Mouse (Mus musculus) limb, embryonic 14.5 days (tissue): ENCODE data around the gene Prkcb. TPM values are rescaled to one million over a fixed set of nuclear protein-coding genes. Genes with fewer than 3 reads are reported as not detected.
A peak's percentile ranks its signal among the peaks of the same experiment; 100 is the strongest.

ENCODE experiments used
- ATAC-seq: fragments of 200-750 bp; cut with Nextera tagmentation; 2 replicates; pipeline ENCODE4 v1.8.0; 2017; ENCODE audit warnings: low read depth, moderate number of reproducible peaks, moderate TSS enrichment; ENCODE audit not compliant: low FRiP score
- DNase-seq: peaks from one replicate; pipeline ENCODE4 v3.0.0-alpha.2; 2015; ENCODE audit warnings: low spot score
- H3K27ac ChIP-seq: fragments of 300-500 bp; sonication (generic); replicated peaks from 2 replicates; pipeline ENCODE4 v1.5.1; 2014; ENCODE audit warnings: low read depth, mild to moderate bottlenecking, low read length, moderate library complexity, mixed read lengths
- H3K27me3 ChIP-seq: fragments of 300-500 bp; sonication (generic); 2 replicates; pipeline ENCODE4 v1.6.1; 2014; ENCODE audit warnings: low read length, mixed read lengths; ENCODE audit not compliant: control insufficient read depth, insufficient read depth
- H3K36me3 ChIP-seq: fragments of 300-500 bp; sonication (generic); 2 replicates; pipeline ENCODE4 v1.6.1; 2014; ENCODE audit warnings: mild to moderate bottlenecking, low read length, moderate library complexity, mixed read lengths; ENCODE audit not compliant: control insufficient read depth, insufficient read depth
- H3K4me1 ChIP-seq: fragments of 300-500 bp; sonication (generic); 2 replicates; pipeline ENCODE4 v1.6.1; 2014; ENCODE audit warnings: antibody characterized with exemption, low read length, mixed read lengths; ENCODE audit not compliant: control insufficient read depth, insufficient read depth
- H3K4me2 ChIP-seq: fragments of 300-500 bp; sonication (generic); replicated peaks from 2 replicates; pipeline ENCODE4 v1.6.1; 2014; ENCODE audit warnings: low read depth, mild to moderate bottlenecking, low read length, moderate library complexity; ENCODE audit not compliant: severe bottlenecking
- H3K4me3 ChIP-seq: fragments of 300-500 bp; sonication (generic); replicated peaks from 2 replicates; pipeline ENCODE4 v1.5.1; 2014; ENCODE audit warnings: low read length
- H3K9ac ChIP-seq: fragments of 300-500 bp; sonication (generic); 2 replicates; pipeline ENCODE4 v1.6.1; 2014; ENCODE audit warnings: mild to moderate bottlenecking, low read depth, low read length, moderate library complexity; ENCODE audit not compliant: severe bottlenecking
- H3K9me3 ChIP-seq: fragments of 300-500 bp; sonication (generic); 2 replicates; pipeline ENCODE4 v1.6.1; 2016; ENCODE audit warnings: low read length; ENCODE audit not compliant: control insufficient read depth
- POLR2A ChIP-seq: fragments of 200-500 bp; IDR thresholded peaks from 2 replicates; pipeline ENCODE4 v1.8.0; 2012; ENCODE audit warnings: inconsistent platforms, mild to moderate bottlenecking, moderate library complexity, borderline replicate concordance; ENCODE audit not compliant: insufficient read depth, insufficient read length; ENCODE audit errors: extremely low read depth
- WGBS: fragments of 180-500 bp; shearing (Covaris S2); extraction: QIAGEN DNeasy Blood & Tissue Kit; methylation state at CpG from one replicate; pipeline ENCODE4 v1.1.7; 2014; 5-methylcytosine and 5-hydroxymethylcytosine counted together
- polyA plus RNA-seq, 2 experiments: library from polyadenylated mRNA; depleted of rRNA in 1 of 2; stranded (reverse) in 1 of 2; unstranded in 1 of 2; fragments of >200 nt; fragmentation: Nextera tagmentation in 1 of 2; extraction: Ambion mirVana in 1 of 2; gene quantifications; 2 replicates each; pipeline versions ENCODE4 v1.2.1 to v1.2.3; 2012 to 2014

The Prkcb gene
- polyA plus RNA-seq, 2 experiments, result 6.2 to 10.3 TPM

GRCm38 (mm10) chr7:122470370-122471280, 182.1 kb downstream of the Prkcb start:
- DNase-seq (peak; percentile 64), ATAC-seq (no peak)
- Histone ChIP-seq H3K27ac (no peak overlapping the region), H3K4me2 (no peak overlapping the region), H3K36me3 (no peaks in the 10 kb centered on the region), H3K9ac (no peak overlapping the region), H3K27me3 (no peaks in the 10 kb centered on the region), H3K9me3 (no peaks in the 10 kb centered on the region; the same call in 1 of the 2 replicates), H3K4me1 (no peaks in the 10 kb centered on the region), H3K4me3 (no peak overlapping the region)
- WGBS, result 61% methylated on average over 18 of the region's 18 CpGs
- no peak for TF ChIP-seq POLR2A

DNA sequence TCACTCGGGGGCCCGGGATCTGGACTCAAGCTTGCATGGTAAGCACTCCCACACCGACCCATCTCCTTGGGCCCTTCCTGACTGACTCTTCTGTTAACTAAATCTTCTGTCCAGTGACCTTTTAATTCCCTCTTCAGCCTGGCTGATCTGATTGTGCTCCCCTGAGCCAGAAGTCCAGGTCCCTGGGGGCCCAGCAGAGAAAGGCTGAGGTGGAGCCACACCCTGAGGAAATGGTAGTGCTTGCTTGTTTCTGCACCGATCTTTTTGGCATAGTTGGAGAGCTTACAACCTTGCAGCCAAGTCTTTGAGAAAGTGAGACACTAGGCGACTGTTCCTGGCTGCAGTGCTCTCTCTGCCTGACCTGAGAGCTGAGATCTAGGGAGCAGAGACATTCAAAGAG, 183.7 kb downstream of the Prkcb start:
- H3K27ac ChIP-seq, result no peak overlapping the region
- no peak overlapping the region for H3K4me3 ChIP-seq
- no peaks in the 10 kb centered on the region for H3K4me1 ChIP-seq
- DNase-seq (no peak), ATAC-seq (no peak)
- H3K4me2 ChIP-seq, result no peak overlapping the region
- H3K9me3 ChIP-seq, result no peaks in the 10 kb centered on the region; the same call in 1 of the 2 replicates
- no peaks in the 10 kb centered on the region for H3K27me3 ChIP-seq
- no peak for TF ChIP-seq POLR2A
- H3K36me3 ChIP-seq, result no peaks in the 10 kb centered on the region
- WGBS, result 82% methylated on average over 5 of the region's 5 CpGs
- no peak overlapping the region for H3K9ac ChIP-seq

DNA sequence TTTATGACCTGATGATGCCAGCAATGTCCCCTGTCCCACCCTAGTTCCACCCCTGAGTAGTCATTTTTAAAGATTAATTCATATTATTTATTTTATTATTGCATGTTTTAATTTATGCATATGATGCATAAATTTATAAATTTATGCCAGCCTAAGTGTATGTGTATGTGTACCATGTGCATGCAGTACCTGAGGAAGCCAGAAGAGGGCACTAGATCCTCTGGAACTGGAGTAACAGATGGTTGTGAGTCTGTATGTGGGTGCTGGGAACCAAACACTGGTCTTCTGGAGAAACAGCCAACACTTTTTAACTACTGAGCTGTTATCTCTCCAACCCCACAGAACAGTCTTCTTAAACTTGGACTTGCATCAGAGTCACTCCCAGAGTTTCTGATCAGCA, 186.5 kb downstream of the Prkcb start:
- TF ChIP-seq POLR2A, result no peak
- Histone ChIP-seq H3K9ac (no peak overlapping the region), H3K4me3 (no peak overlapping the region), H3K27ac (no peak overlapping the region), H3K4me2 (no peak overlapping the region), H3K27me3 (no peaks in the 10 kb centered on the region), H3K9me3 (no peaks in the 10 kb centered on the region; the same call in 1 of the 2 replicates), H3K36me3 (no peaks in the 10 kb centered on the region), H3K4me1 (no peaks in the 10 kb centered on the region)
- DNase-seq, result no peak
- no peak for ATAC-seq

DNA sequence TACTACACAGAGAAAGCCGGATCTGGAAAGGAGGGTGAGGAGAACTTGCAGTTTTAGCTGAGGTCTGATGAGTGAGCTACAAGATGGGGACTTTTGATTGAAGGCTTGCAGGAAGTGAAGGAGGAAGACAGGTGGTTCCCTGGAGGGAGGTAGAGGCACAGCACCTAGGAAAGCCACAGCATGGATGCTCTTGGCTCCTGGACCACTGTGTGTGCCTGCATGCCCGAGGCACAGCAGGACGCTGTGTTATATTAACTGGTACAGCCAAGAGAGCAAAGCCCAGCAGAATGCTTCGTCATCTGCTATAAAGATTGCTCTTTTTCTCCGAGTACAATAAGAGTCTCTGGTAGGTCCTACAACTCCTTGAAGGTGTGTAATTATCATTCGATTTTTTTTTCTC, 188.1 kb downstream of the Prkcb start:
- no peak for DNase-seq
- WGBS, result 79% methylated on average over 6 of the region's 6 CpGs
- no peak for ATAC-seq
- Histone ChIP-seq H3K27ac (no peak overlapping the region), H3K36me3 (no peaks in the 10 kb centered on the region), H3K9ac (no peak overlapping the region), H3K4me2 (no peak overlapping the region), H3K9me3 (no peaks in the 10 kb centered on the region; the same call in 1 of the 2 replicates), H3K4me3 (no peak overlapping the region), H3K27me3 (no peaks in the 10 kb centered on the region), H3K4me1 (no peaks in the 10 kb centered on the region)
- TF ChIP-seq POLR2A, result no peak

DNA sequence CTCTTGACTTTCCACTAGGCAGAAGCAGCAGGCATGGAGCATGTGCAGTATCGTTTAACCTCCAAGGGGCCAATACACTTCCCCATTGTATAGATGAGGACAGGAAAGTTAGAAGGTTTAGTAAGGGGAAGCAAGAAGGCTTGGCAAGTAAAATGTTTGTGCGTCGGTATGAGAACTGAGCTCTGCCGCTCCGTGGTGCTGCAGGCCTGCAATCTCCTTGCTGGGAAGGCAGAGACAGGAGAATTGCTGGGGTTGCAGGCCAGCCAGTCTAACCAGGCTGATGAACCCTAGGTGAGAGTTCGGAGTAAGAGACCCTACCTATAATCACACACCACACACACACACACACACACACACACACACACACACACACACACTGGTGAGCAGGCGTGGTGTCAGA, 188.6 kb downstream of the Prkcb start:
- H3K9ac ChIP-seq, result no peak overlapping the region
- H3K4me3 ChIP-seq, result no peak overlapping the region
- H3K4me1 ChIP-seq, result no peaks in the 10 kb centered on the region
- no peaks in the 10 kb centered on the region for H3K27me3 ChIP-seq
- TF ChIP-seq POLR2A, result no peak
- WGBS, result 73% methylated on average over 7 of the region's 7 CpGs
- DNase-seq (no peak), ATAC-seq (no peak)
- H3K27ac ChIP-seq, result no peak overlapping the region
- H3K4me2 ChIP-seq, result no peak overlapping the region
- H3K36me3 ChIP-seq, result no peaks in the 10 kb centered on the region
- no peaks in the 10 kb centered on the region; the same call in 1 of the 2 replicates for H3K9me3 ChIP-seq
